Mouse (Mus musculus): Measurements from ENCODE around the gene Tmcc3.

- no peak for TF ChIP-seq GATA1 (IDR thresholded peaks at IDR 0.05; ENCODE audit: low read length)
- no peak for TF ChIP-seq TAL1 (IDR thresholded peaks at IDR 0.05; ENCODE audit: low read length)
Observed at GRCm38 (mm10) chr10:94299301-94299700, 12.4 kb upstream of the Tmcc3 start.

Measured in erythroblast, embryonic 14.5 days (primary cell).